ENCODE assay signal across 18 mouse cellular contexts in genomic region chr2:140533621-140534020, GRCm38 (mm10).
DNase-seq lines count a peak whose midpoint lies in the region; ATAC-seq lines count a peak whose summit lies in the region.
"Had no signal": no experiment of that assay in that cellular context is flagged by ENCODE, and none has a peak within 500 bp of the region (broad histone marks: within the 10 kb centered on the region; RNA-seq: fewer than 3 reads in every experiment).

No protein-coding gene starts in this region.

- no peaks in the 10 kb centered on the region; the same call in 1 of the 2 replicates for H3K4me1 ChIP-seq in hindbrain, embryonic 13.5 days (replicated peaks)
- no peaks in the 10 kb centered on the region for H3K4me1 ChIP-seq in hindbrain, embryonic 11.5 days (replicated peaks; ENCODE audit: control insufficient read depth, insufficient read depth, low read length)
- peaks cover 18% of the 10 kb centered on the region for H3K4me1 ChIP-seq in forebrain, embryonic 15.5 days
- H3K4me1 ChIP-seq in midbrain, embryonic 11.5 days (ENCODE audit: control insufficient read depth, insufficient read depth, low read length), result no peaks in the 10 kb centered on the region
- H3K4me1 ChIP-seq: heart, embryonic 10.5 days; limb, embryonic 10.5 days had no signal

- no peak for DNase-seq in hindbrain, embryonic 11.5 days (ENCODE audit: low spot score)
- DNase-seq in midbrain, embryonic 11.5 days (ENCODE audit: low spot score, missing footprints), result no peak
- peak; percentile 21 for DNase-seq in retina, embryonic 14.5 days (ENCODE audit: low spot score)
- no peak for DNase-seq in adrenal gland, adult 2 months
- DNase-seq in spleen, postnatal 10 days (ENCODE audit: low spot score in 2 of 2), result no peak
- DNase-seq in MN1 (ENCODE audit: low spot score), result no peak
- DNase-seq: adrenal gland, postnatal 36 days; gastrocnemius, postnatal 10 days; heart, postnatal 14 days; lung, embryonic 14.5 days; thymus, adult 18-20 months had no signal

- H3K36me3 ChIP-seq in hindbrain, embryonic 13.5 days, result no peaks in the 10 kb centered on the region
- no peaks in the 10 kb centered on the region for H3K36me3 ChIP-seq in hindbrain, embryonic 11.5 days (ENCODE audit: control insufficient read depth, insufficient read depth, low read length)
- H3K36me3 ChIP-seq in forebrain, embryonic 15.5 days, result no peaks in the 10 kb centered on the region
- H3K36me3 ChIP-seq in midbrain, embryonic 11.5 days (ENCODE audit: control insufficient read depth, insufficient read depth, low read length), result no peaks in the 10 kb centered on the region
- H3K36me3 ChIP-seq: heart, embryonic 10.5 days; limb, embryonic 10.5 days had no signal

- no peak for ATAC-seq in hindbrain, embryonic 13.5 days (ENCODE audit: low FRiP score)
- ATAC-seq in hindbrain, embryonic 11.5 days (ENCODE audit: low FRiP score), result no peak
- ATAC-seq in forebrain, embryonic 15.5 days (replicated peaks), result no peak
- no peak for ATAC-seq in midbrain, embryonic 11.5 days (ENCODE audit: low FRiP score)
- ATAC-seq: intestine, embryonic 16.5 days had no signal

- no peak overlapping the region for H3K27ac ChIP-seq in hindbrain, embryonic 13.5 days
- no peak overlapping the region for H3K27ac ChIP-seq in hindbrain, embryonic 11.5 days (ENCODE audit: low read depth, low read length)
- no peak overlapping the region for H3K27ac ChIP-seq in forebrain, embryonic 15.5 days (replicated peaks)
- no peak overlapping the region for H3K27ac ChIP-seq in midbrain, embryonic 11.5 days (ENCODE audit: low read depth, low read length)
- H3K27ac ChIP-seq: heart, embryonic 10.5 days; left cerebral cortex, adult 2 months; limb, embryonic 10.5 days had no signal

- peak overlapping the region; percentile 20; the same call in 1 of the 2 replicates for H3K4me2 ChIP-seq in hindbrain, embryonic 13.5 days
- H3K4me2 ChIP-seq in hindbrain, embryonic 11.5 days (replicated peaks; ENCODE audit: low read depth, low read length), result no peak overlapping the region
- peak overlapping the region; percentile 35 for H3K4me2 ChIP-seq in forebrain, embryonic 15.5 days (replicated peaks)
- H3K4me2 ChIP-seq in midbrain, embryonic 11.5 days, result peak overlapping the region; percentile 0; the same call in 1 of the 2 replicates
- H3K4me2 ChIP-seq: liver, embryonic 11.5 days; lung, embryonic 14.5 days had no signal

- no peak overlapping the region for H3K4me3 ChIP-seq in hindbrain, embryonic 13.5 days
- H3K4me3 ChIP-seq in hindbrain, embryonic 11.5 days (ENCODE audit: low read depth, low read length), result no peak overlapping the region
- H3K4me3 ChIP-seq in forebrain, embryonic 15.5 days, result no peak overlapping the region
- no peak overlapping the region for H3K4me3 ChIP-seq in midbrain, embryonic 11.5 days (ENCODE audit: low read depth, low read length)
- H3K4me3 ChIP-seq: heart, embryonic 10.5 days; left cerebral cortex, adult 2 months; limb, embryonic 10.5 days had no signal

- H3K9me3 ChIP-seq in hindbrain, embryonic 13.5 days, result no peaks in the 10 kb centered on the region
- H3K9me3 ChIP-seq in hindbrain, embryonic 11.5 days (ENCODE audit: control insufficient read depth, low read length), result no peaks in the 10 kb centered on the region
- H3K9me3 ChIP-seq in forebrain, embryonic 15.5 days, result no peaks in the 10 kb centered on the region
- H3K9me3 ChIP-seq in midbrain, embryonic 11.5 days (ENCODE audit: control insufficient read depth, low read length), result no peaks in the 10 kb centered on the region
- H3K9me3 ChIP-seq: heart, embryonic 10.5 days; limb, embryonic 10.5 days had no signal

- WGBS in hindbrain, embryonic 13.5 days, result 48% methylated on average over 8 of the region's 8 CpGs
- 55% methylated on average over 8 of the region's 8 CpGs for WGBS in hindbrain, embryonic 11.5 days
- 3% methylated on average over 8 of the region's 8 CpGs for WGBS in forebrain, embryonic 15.5 days
- 26% methylated on average over 8 of the region's 8 CpGs for WGBS in midbrain, embryonic 11.5 days

- H3K9ac ChIP-seq in hindbrain, embryonic 13.5 days, result no peak overlapping the region
- no peak overlapping the region for H3K9ac ChIP-seq in hindbrain, embryonic 11.5 days (ENCODE audit: low read depth, low read length)
- H3K9ac ChIP-seq in forebrain, embryonic 15.5 days (replicated peaks), result no peak overlapping the region
- H3K9ac ChIP-seq in midbrain, embryonic 11.5 days (ENCODE audit: low read length), result no peak overlapping the region
- H3K9ac ChIP-seq: lung, embryonic 14.5 days had no signal

- H3K27me3 ChIP-seq in hindbrain, embryonic 13.5 days, result no peaks in the 10 kb centered on the region
- no peaks in the 10 kb centered on the region for H3K27me3 ChIP-seq in hindbrain, embryonic 11.5 days (ENCODE audit: control insufficient read depth, insufficient read depth, low read length)
- H3K27me3 ChIP-seq in forebrain, embryonic 15.5 days, result no peaks in the 10 kb centered on the region
- no peaks in the 10 kb centered on the region for H3K27me3 ChIP-seq in midbrain, embryonic 11.5 days (ENCODE audit: control insufficient read depth, insufficient read depth, low read length)
